Mouse (Mus musculus) CH12.LX (cell line): Measurements from ENCODE around the gene Fut11. TPM values are rescaled to one million over a fixed set of nuclear protein-coding genes. Genes with fewer than 3 reads are reported as not detected.

Source experiments
- DNase-seq: peaks from one replicate; pipeline ENCODE4 v3.0.0-alpha.2; 2013; ENCODE audit errors: extremely low read depth
- H3K27ac ChIP-seq: 2 replicates; pipeline ENCODE4 v1.5.1; 2012; ENCODE audit warnings: low read depth, mild to moderate bottlenecking, control low read depth, moderate library complexity; ENCODE audit not compliant: insufficient read depth
- H3K27me3 ChIP-seq: replicated peaks from 2 replicates; pipeline ENCODE3; 2012; ENCODE audit warnings: inconsistent platforms
- H3K36me3 ChIP-seq, 2 experiments: replicated peaks in 1 of 2; 2 replicates each; pipeline versions ENCODE3 to v1.6.1; 2012; ENCODE audit warnings: inconsistent platforms in 1 of 2, low read length in 1 of 2, mild to moderate bottlenecking in 1 of 2, mixed read lengths in 1 of 2, moderate library complexity in 1 of 2; ENCODE audit not compliant: control insufficient read depth in 1 of 2, insufficient read depth in 1 of 2
- H3K4me1 ChIP-seq, 2 experiments: 2 replicates each; pipeline ENCODE4 v1.6.1; 2012; ENCODE audit warnings: inconsistent platforms in 1 of 2, moderate library complexity in 1 of 2; ENCODE audit not compliant: insufficient read depth in 2 of 2, control insufficient read depth in 1 of 2
- H3K4me2 ChIP-seq: 2 replicates; pipeline ENCODE4 v1.6.1; 2012; ENCODE audit warnings: low read depth, mild to moderate bottlenecking, control low read depth; ENCODE audit not compliant: poor library complexity, insufficient read depth, severe bottlenecking
- H3K4me3 ChIP-seq, 3 experiments: fragments of 150-350 bp in 1 of 3; sonication (generic) in 1 of 3; replicated peaks in 1 of 3; 2 replicates each; pipeline versions ENCODE3 to v1.5.1; 2011 to 2012; ENCODE audit warnings: low read depth in 2 of 3, low read length in 2 of 3, mild to moderate bottlenecking in 2 of 3, moderate library complexity in 2 of 3, control low read depth in 1 of 3, improper control_type of control experiment in 1 of 3, inconsistent platforms in 1 of 3, mixed read lengths in 1 of 3; ENCODE audit not compliant: poor library complexity in 1 of 3
- H3K79me2 ChIP-seq: replicated peaks from 2 replicates; pipeline ENCODE4 v1.6.1; 2012; ENCODE audit warnings: mild to moderate bottlenecking, moderate library complexity; ENCODE audit not compliant: control insufficient read depth, poor library complexity, insufficient read depth, severe bottlenecking; ENCODE audit errors: extremely low read depth
- H3K9ac ChIP-seq: 2 replicates; pipeline ENCODE4 v1.6.1; 2012; ENCODE audit warnings: low read depth, mild to moderate bottlenecking, control low read depth, moderate library complexity; ENCODE audit not compliant: insufficient read depth
- H3K9me3 ChIP-seq: replicated peaks from 2 replicates; pipeline ENCODE3; 2012; ENCODE audit warnings: low read length, inconsistent platforms, mixed read lengths
- BHLHE40 ChIP-seq: IDR thresholded peaks from 2 replicates; pipeline ENCODE4 v1.6.1; 2011; ENCODE audit warnings: mild to moderate bottlenecking, low read depth, low read length, improper control_type of control experiment
- CHD1 ChIP-seq: IDR thresholded peaks from 2 replicates; pipeline ENCODE4 v1.6.1; 2012; ENCODE audit warnings: low read depth, low read length, improper control_type of control experiment, inconsistent platforms
- CHD2 ChIP-seq: IDR thresholded peaks from 2 replicates; pipeline ENCODE4 v1.6.1; 2011; ENCODE audit warnings: low read length, improper control_type of control experiment
- CTCF ChIP-seq, 2 experiments: IDR thresholded peaks in 1 of 2; conservative IDR thresholded peaks in 1 of 2; 2 replicates each; pipeline ENCODE4 v1.5.1; 2011 to 2012; ENCODE audit warnings: low read depth in 2 of 2, low read length in 2 of 2, improper control_type of control experiment in 1 of 2, inconsistent platforms in 1 of 2, mild to moderate bottlenecking in 1 of 2, moderate library complexity in 1 of 2
- E2F4 ChIP-seq: IDR thresholded peaks from 2 replicates; pipeline ENCODE4 v1.6.1; 2011; ENCODE audit warnings: low read depth, low read length, improper control_type of control experiment; ENCODE audit not compliant: insufficient replicate concordance
- EP300 ChIP-seq: IDR thresholded peaks from 2 replicates; pipeline ENCODE4 v1.6.1; 2011; ENCODE audit warnings: low read length, improper control_type of control experiment
- ETS1 ChIP-seq: conservative IDR thresholded peaks from 2 replicates; pipeline ENCODE4 v1.6.1; 2012; ENCODE audit warnings: low read depth, mild to moderate bottlenecking, inconsistent platforms, low read length, improper control_type of control experiment, moderate library complexity
- HCFC1 ChIP-seq: IDR thresholded peaks from 2 replicates; pipeline ENCODE4 v1.6.1; 2012; ENCODE audit warnings: low read depth, mild to moderate bottlenecking, inconsistent platforms, low read length, improper control_type of control experiment
- IRF4 ChIP-seq: IDR thresholded peaks from 2 replicates; pipeline ENCODE4 v1.6.1; 2014; ENCODE audit warnings: low read depth, mild to moderate bottlenecking, inconsistent platforms, low read length, improper control_type of control experiment
- JUN ChIP-seq: IDR thresholded peaks from 2 replicates; pipeline ENCODE4 v1.6.1; 2011; ENCODE audit warnings: low read depth, mild to moderate bottlenecking, low read length, improper control_type of control experiment, moderate library complexity; ENCODE audit not compliant: insufficient read depth
- JUND ChIP-seq: conservative IDR thresholded peaks from 2 replicates; pipeline ENCODE4 v1.6.1; 2011; ENCODE audit warnings: low read depth, low read length, improper control_type of control experiment
- KAT2A ChIP-seq: IDR thresholded peaks from 2 replicates; pipeline ENCODE4 v1.6.1; 2012; ENCODE audit warnings: low read length, improper control_type of control experiment, inconsistent platforms; ENCODE audit not compliant: insufficient replicate concordance
- MAFK ChIP-seq: IDR thresholded peaks from 2 replicates; pipeline ENCODE4 v1.6.1; 2011; ENCODE audit warnings: low read length, improper control_type of control experiment; ENCODE audit not compliant: insufficient replicate concordance
- MEF2A ChIP-seq: IDR thresholded peaks from 2 replicates; pipeline ENCODE4 v1.6.1; 2014; ENCODE audit warnings: low read depth, mild to moderate bottlenecking, inconsistent platforms, low read length, improper control_type of control experiment, borderline replicate concordance
- MXI1 ChIP-seq: IDR thresholded peaks from 2 replicates; pipeline ENCODE4 v1.6.1; 2011; ENCODE audit warnings: mild to moderate bottlenecking, low read depth, low read length, improper control_type of control experiment
- MYC ChIP-seq: IDR thresholded peaks from 2 replicates; pipeline ENCODE4 v1.6.1; 2011; ENCODE audit warnings: low read depth, mild to moderate bottlenecking, improper control_type of control experiment, low read length
- NELFE ChIP-seq: IDR thresholded peaks from 2 replicates; pipeline ENCODE4 v1.6.1; 2011; ENCODE audit warnings: low read depth, low read length, improper control_type of control experiment
- NRF1 ChIP-seq: IDR thresholded peaks from 2 replicates; pipeline ENCODE4 v1.6.1; 2014; ENCODE audit warnings: low read depth, mild to moderate bottlenecking, inconsistent platforms, low read length, improper control_type of control experiment, moderate library complexity
- PAX5 ChIP-seq: IDR thresholded peaks from 2 replicates; pipeline ENCODE4 v1.6.1; 2012; ENCODE audit warnings: low read length, inconsistent platforms, mixed read lengths
- POLR2A ChIP-seq: IDR thresholded peaks from 2 replicates; pipeline ENCODE4 v1.6.1; 2011; ENCODE audit warnings: low read depth, mild to moderate bottlenecking, improper control_type of control experiment, low read length
- RAD21 ChIP-seq: IDR thresholded peaks from 2 replicates; pipeline ENCODE4 v1.6.1; 2011; ENCODE audit warnings: low read depth, mild to moderate bottlenecking, low read length, improper control_type of control experiment, moderate library complexity
- RCOR1 ChIP-seq: conservative IDR thresholded peaks from 2 replicates; pipeline ENCODE4 v1.6.1; 2012; ENCODE audit warnings: low read depth, mild to moderate bottlenecking, inconsistent platforms, low read length, improper control_type of control experiment
- SMC3 ChIP-seq: IDR thresholded peaks from 2 replicates; pipeline ENCODE4 v1.6.1; 2011; ENCODE audit warnings: low read depth, low read length, improper control_type of control experiment
- TCF12 ChIP-seq: IDR thresholded peaks from 2 replicates; pipeline ENCODE4 v1.6.1; 2014; ENCODE audit warnings: low read depth, mild to moderate bottlenecking, inconsistent platforms, low read length, improper control_type of control experiment
- USF2 ChIP-seq: conservative IDR thresholded peaks from 2 replicates; pipeline ENCODE4 v1.6.1; 2011; ENCODE audit warnings: low read depth, low read length, improper control_type of control experiment
- ZC3H11A ChIP-seq: IDR thresholded peaks from 2 replicates; pipeline ENCODE4 v1.6.1; 2012; ENCODE audit warnings: low read depth, mild to moderate bottlenecking, inconsistent platforms, low read length, improper control_type of control experiment
- ZMIZ1 ChIP-seq: IDR thresholded peaks from 2 replicates; pipeline ENCODE4 v1.6.1; 2012; ENCODE audit warnings: low read depth, mild to moderate bottlenecking, inconsistent platforms, low read length, improper control_type of control experiment
- dilution Hi-C: fragments of 300-500 bp; cut with MboI; formaldehyde crosslinking; loops from 2 replicates; pipeline ENCODE4 v1.14.3; 2020; ENCODE audit warnings: low sequenced_read_pairs; ENCODE audit not compliant: extremely low pct_unique_long_range_greater_than_20kb, extremely low pct_ligation_motif_present
- in situ Hi-C: fragments of 300-500 bp; cut with MboI; formaldehyde crosslinking; loops from 3 replicates; pipeline ENCODE4 v1.14.3; 2019; ENCODE audit warnings: low sequenced_read_pairs, low pct_ligation_motif_present, low pct_unique_long_range_greater_than_20kb, mixed read lengths
- polyA plus RNA-seq: library from polyadenylated mRNA; unstranded; fragments of >175 nt; gene quantifications from 2 replicates; pipeline ENCODE4 v1.2.1, GENCODE M21; 2012; ENCODE audit warnings: low read depth; ENCODE audit not compliant: insufficient read length
- total RNA-seq, 2 experiments: library from RNA; depleted of rRNA; stranded (reverse); fragments of 300-350 nt in 1 of 2; fragments of >200 nt in 1 of 2; gene quantifications; 2 replicates each; pipeline ENCODE4 v1.2.3; 2012 to 2014

Fut11 gene
- total and polyA plus RNA-seq, 3 experiments = 2.9 to 3.8 (median 3.7) TPM

DNA sequence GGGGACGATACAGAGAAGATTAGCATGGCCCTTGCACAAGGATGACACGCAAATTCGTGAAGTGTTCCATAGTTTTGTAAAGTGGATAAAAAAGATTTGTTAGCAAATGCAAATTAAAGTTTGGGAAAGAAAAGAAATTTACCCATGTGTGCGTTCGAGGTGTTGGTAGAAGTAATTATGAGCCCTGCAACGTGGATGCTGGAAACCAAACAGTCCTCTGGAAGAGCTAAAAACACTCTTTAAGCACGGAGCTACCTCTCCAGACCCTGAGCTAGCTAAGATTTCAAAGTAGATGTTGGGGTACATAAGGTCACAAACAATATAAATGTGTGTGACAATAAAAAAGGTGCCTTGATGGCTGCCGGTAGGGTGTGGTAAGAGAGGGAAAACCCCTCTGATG, 6.8 kb downstream of the Fut11 start (continued):
- TF ChIP-seq TCF12 (no peak), NELFE (no peak)

GRCm38 (mm10) chr14:20702096-20702740, 7.5 kb downstream of the Fut11 start:
- H3K4me1 ChIP-seq = peaks cover 3 to 51% of the 10 kb centered on the region in 2 experiments; a peak in 3 of 4 replicates
- no peak for TF ChIP-seq MYC
- TF ChIP-seq ETS1 = no peak
- no peak for TF ChIP-seq CHD1
- no peak for TF ChIP-seq JUND
- TF ChIP-seq MXI1 = no peak
- in situ Hi-C loops = no loop called here
- peak overlapping the region; percentile 79 to 96 (median 94) for H3K4me3 ChIP-seq
- peak overlapping the region; percentile 90 for H3K9ac ChIP-seq
- dilution Hi-C loops = no loop called here
- H3K79me2 ChIP-seq = peaks cover 67% of the 10 kb centered on the region
- peak overlapping the region; percentile 70 for H3K27ac ChIP-seq
- no peaks in the 10 kb centered on the region for H3K27me3 ChIP-seq
- H3K9me3 ChIP-seq = no peaks in the 10 kb centered on the region
- H3K4me2 ChIP-seq = peak overlapping the region; percentile 96
- H3K36me3 ChIP-seq = peaks cover 9 to 44% of the 10 kb centered on the region in 2 experiments
- peak; percentile 20 for DNase-seq

DNA sequence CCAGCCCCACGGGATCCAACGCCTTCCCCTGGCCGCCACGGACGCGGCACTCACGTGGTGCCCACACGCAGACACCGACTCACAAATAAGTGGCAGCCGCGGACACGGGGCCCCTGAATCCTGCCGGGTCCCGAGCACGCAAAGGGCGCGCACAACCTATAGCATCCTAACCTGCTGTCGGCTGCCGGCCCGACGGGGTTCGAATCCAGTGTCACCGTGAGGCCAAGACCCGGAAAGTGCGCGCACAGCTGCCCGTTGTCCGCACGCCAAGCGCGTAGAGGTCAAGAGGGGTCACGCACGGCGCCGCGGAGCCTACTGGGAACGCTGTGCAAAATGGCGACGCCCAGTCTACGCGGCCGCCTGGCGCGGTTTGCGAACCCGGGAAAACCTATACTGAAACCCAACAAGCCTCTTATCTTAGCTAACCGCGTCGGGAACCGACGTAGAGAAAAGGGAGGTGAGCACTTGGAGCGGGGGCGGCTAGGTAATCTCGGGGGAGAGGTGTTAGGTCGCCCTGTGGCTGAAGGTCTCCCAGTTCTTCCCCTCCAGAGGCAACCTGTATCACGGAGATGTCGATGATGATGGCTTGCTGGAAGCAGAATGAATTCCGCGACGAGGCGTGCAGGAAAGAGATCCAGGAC, 8.1 kb downstream of the Fut11 start, which contains the start of gene Chchd1:
Gene Chchd1 (plus strand): TSS at position 266 of the 641 bp plus-strand sequence.
- H3K27ac ChIP-seq = peak within 1 kb of the TSS; percentile 70
- peaks cover 3 to 46% of the 10 kb centered on the region in 2 experiments; a peak in 3 of 4 replicates for H3K4me1 ChIP-seq
- in situ Hi-C loops = no loop called here
- H3K79me2 ChIP-seq = peaks cover 61% of the 10 kb centered on the region
- H3K27me3 ChIP-seq = no peaks in the 10 kb centered on the region
- peak within 1 kb of the TSS; percentile 90 for H3K9ac ChIP-seq
- H3K9me3 ChIP-seq = no peaks in the 10 kb centered on the region
- dilution Hi-C loops = no loop called here
- H3K4me3 ChIP-seq = peak within 1 kb of the TSS; percentile 79 to 96 (median 94)
- peaks cover 9 to 39% of the 10 kb centered on the region in 2 experiments for H3K36me3 ChIP-seq
- DNase-seq = peak; percentile 84
- peak within 1 kb of the TSS; percentile 96 for H3K4me2 ChIP-seq
- TF ChIP-seq E2F4 (0 out of 2 replicates have a peak, but pooled peaks have one; percentile 36), USF2 (no peak), MAFK (no peak), RCOR1 (0 out of 2 replicates have a peak, but pooled peaks have one; percentile 72), ZMIZ1 (peak; percentile 87), HCFC1 (peak; percentile 90), KAT2A (peak; percentile 89; the same call in 1 of the 2 replicates), CHD1 (peak; percentile 78; the same call in 1 of the 2 replicates), POLR2A (peak; percentile 94), PAX5 (no peak), IRF4 (peak; percentile 63), RAD21 (no peak), BHLHE40 (peak; percentile 48), JUND (no peak), CHD2 (peak; percentile 50), ZC3H11A (no peak), ETS1 (no peak), SMC3 (no peak), JUN (no peak), CTCF (conservative IDR thresholded peaks at IDR 0.05 in 1 of 2, IDR thresholded peaks at IDR 0.05 in 1 of 2; ENCODE audit: low read depth in 2 of 2, low read length in 2 of 2) (no peak), EP300 (no peak), NRF1 (peak; percentile 77), MEF2A (peak; percentile 68), MYC (peak; percentile 75), TCF12 (peak; percentile 98)
